Comparison of ENCODE assay signal across 8 mouse cellular contexts in the genomic region with DNA sequence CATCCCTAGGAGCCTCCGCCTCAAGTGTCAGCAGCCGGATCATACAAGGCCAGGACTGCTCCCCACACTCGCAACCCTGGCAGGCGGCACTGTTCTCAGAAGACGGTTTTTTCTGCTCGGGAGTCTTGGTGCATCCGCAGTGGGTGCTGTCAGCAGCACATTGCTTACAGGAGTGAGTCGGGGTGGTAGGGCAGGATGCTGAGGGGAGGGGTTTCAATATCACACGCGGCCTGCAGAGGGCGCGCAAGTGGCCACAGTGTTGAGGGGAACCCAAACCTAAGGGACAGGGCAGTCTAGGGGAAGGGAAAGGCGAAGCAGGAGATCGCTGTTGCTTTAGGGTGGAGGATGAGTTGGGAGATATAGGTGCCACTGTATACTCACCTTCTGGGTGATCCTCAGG. TPM values are rescaled to one million over a fixed set of nuclear protein-coding genes. Genes with fewer than 3 reads are reported as not detected.
DNase-seq lines count a peak whose midpoint lies in the region; ATAC-seq and TF ChIP-seq lines count a peak whose summit lies in the region.

No protein-coding gene starts in this region.

- TF ChIP-seq EP300 in heart, adult 2 months (IDR thresholded peaks at IDR 0.05; ENCODE audit: insufficient read depth, low read depth, low read length) = no peak

- no peaks in the 10 kb centered on the region for H3K79me2 ChIP-seq in C2C12 (ENCODE audit: control insufficient read depth, insufficient read depth)
- H3K79me2 ChIP-seq in heart, adult 2 months (replicated peaks; ENCODE audit: control insufficient read depth, insufficient read depth, low read length) = no peaks in the 10 kb centered on the region
- no peaks in the 10 kb centered on the region for H3K79me2 ChIP-seq in liver, adult 2 months (ENCODE audit: control insufficient read depth, insufficient read depth, low read length)

- intact Hi-C loops in heart, adult 2 months (cut with DNase I) = no loop called here

- no peak overlapping the region for H3K27ac ChIP-seq in embryonic facial prominence, embryonic 10.5 days (replicated peaks)
- no peak overlapping the region for H3K27ac ChIP-seq in heart, adult 2 months
- H3K27ac ChIP-seq in liver, adult 2 months (replicated peaks; ENCODE audit: insufficient read depth, low read depth, low read length) = no peak overlapping the region
- H3K27ac ChIP-seq in neural tube, embryonic 11.5 days (ENCODE audit: low read depth, low read length) = no peak overlapping the region

- in situ Hi-C loops in Patski (cut with MboI; ENCODE audit: low pct_unique_long_range_greater_than_20kb) = loop anchor here (25.0 kb wide), 1 partner anchor 454 kb away; no protein-coding TSS in a partner anchor

- POLR2A ChIA-PET in Patski (lab: Charles Lee) = no interaction called here

- no peak for ATAC-seq in Patski
- no peak for ATAC-seq in neural tube, embryonic 11.5 days (ENCODE audit: insufficient read depth, low FRiP score, low TSS enrichment)

- peak overlapping the region; percentile 17; the same call in 1 of the 2 replicates for H3K4me2 ChIP-seq in neural tube, embryonic 11.5 days (ENCODE audit: low read depth)

- H3K4me3 ChIP-seq in C2C12 (ENCODE audit: insufficient read depth, poor library complexity, severe bottlenecking) = no peak overlapping the region
- peak overlapping the region; percentile 33; the same call in 1 of the 2 replicates for H3K4me3 ChIP-seq in embryonic facial prominence, embryonic 10.5 days
- H3K4me3 ChIP-seq in heart, adult 2 months = no peak overlapping the region
- no peak overlapping the region for H3K4me3 ChIP-seq in liver, adult 2 months (ENCODE audit: insufficient read depth, low read depth, low read length)
- H3K4me3 ChIP-seq in neural tube, embryonic 11.5 days (ENCODE audit: low read depth, low read length) = no peak overlapping the region

- no peak for TF ChIP-seq POLR2A in heart, adult 2 months (IDR thresholded peaks at IDR 0.05; ENCODE audit: insufficient read depth, low read depth, low read length)
- TF ChIP-seq POLR2A in liver, adult 2 months (IDR thresholded peaks at IDR 0.05; ENCODE audit: extremely low read depth, insufficient read depth, low read length) = no peak

- TF ChIP-seq CTCF in C2C12 (IDR thresholded peaks at IDR 0.05; ENCODE audit: control insufficient read depth, insufficient read depth, insufficient read length) (peak; percentile 38), Patski (IDR thresholded peaks at IDR 0.05) (peak; percentile 54)
- TF ChIP-seq CTCF in heart, adult 2 months (IDR thresholded peaks at IDR 0.05) = peak; percentile 74
- TF ChIP-seq CTCF in liver, adult 2 months (IDR thresholded peaks at IDR 0.05; ENCODE audit: low read depth, low read length) = peak; percentile 76

- 8% methylated on average over 14 of the region's 14 CpGs for WGBS in embryonic facial prominence, embryonic 10.5 days
- WGBS in heart, adult 2 months = 11% methylated on average over 14 of the region's 14 CpGs
- WGBS in liver, adult 2 months = 14% methylated on average over 14 of the region's 14 CpGs
- 12% methylated on average over 14 of the region's 14 CpGs for WGBS in neural tube, embryonic 11.5 days

- no peaks in the 10 kb centered on the region for H3K9me3 ChIP-seq in embryonic facial prominence, embryonic 10.5 days
- no peaks in the 10 kb centered on the region for H3K9me3 ChIP-seq in neural tube, embryonic 11.5 days (ENCODE audit: control insufficient read depth, low read length)

- H3ac ChIP-seq in C2C12 (ENCODE audit: control insufficient read depth, insufficient read length, low read depth) = no peak overlapping the region

- CTCF ChIA-PET in Patski (lab: Charles Lee) = interaction anchor here (1.2 kb wide), 1 partner anchor 11 kb away, joined by 3 read pairs; no protein-coding TSS in a partner anchor

- no peak for DNase-seq in Patski (ENCODE audit: low read depth, low spot score)
- peak; percentile 71 for DNase-seq in embryonic facial prominence, embryonic 10.5 days (ENCODE audit: low spot score)
- DNase-seq in heart, adult 2 months = peak; percentile 24 to 60
- DNase-seq in kidney, adult 9 months = peak; percentile 21
- DNase-seq in liver, adult 2 months (ENCODE audit: extremely low read depth, low read depth, low spot score) = no peak
- DNase-seq in neural tube, embryonic 11.5 days (ENCODE audit: low spot score) = peak; percentile 73
- no peak for DNase-seq in yolk sac, embryonic 10.5 days (ENCODE audit: low spot score)

- no peaks in the 10 kb centered on the region for H3K36me3 ChIP-seq in C2C12 (ENCODE audit: control insufficient read depth, insufficient read depth)
- no peaks in the 10 kb centered on the region for H3K36me3 ChIP-seq in embryonic facial prominence, embryonic 10.5 days (replicated peaks)
- H3K36me3 ChIP-seq in heart, adult 2 months (ENCODE audit: control insufficient read depth, insufficient read depth, low read length) = no peaks in the 10 kb centered on the region
- no peaks in the 10 kb centered on the region for H3K36me3 ChIP-seq in liver, adult 2 months (ENCODE audit: control insufficient read depth, insufficient read depth, low read length)
- no peaks in the 10 kb centered on the region for H3K36me3 ChIP-seq in neural tube, embryonic 11.5 days (ENCODE audit: control insufficient read depth, insufficient read depth, low read length)

- H3K9ac ChIP-seq in heart, adult 2 months (ENCODE audit: low read depth, low read length) = no peak overlapping the region
- H3K9ac ChIP-seq in liver, adult 2 months (ENCODE audit: low read depth, low read length) = no peak overlapping the region
- no peak overlapping the region for H3K9ac ChIP-seq in neural tube, embryonic 11.5 days (ENCODE audit: low read length)

- H3K27me3 ChIP-seq in C2C12 (ENCODE audit: control insufficient read depth, insufficient read depth, insufficient read length) (peaks cover 11% of the 10 kb centered on the region), Patski (no peaks in the 10 kb centered on the region)
- H3K27me3 ChIP-seq in embryonic facial prominence, embryonic 10.5 days (replicated peaks; ENCODE audit: low read depth, poor library complexity, severe bottlenecking) = peaks cover 18% of the 10 kb centered on the region
- no peaks in the 10 kb centered on the region for H3K27me3 ChIP-seq in heart, adult 2 months (ENCODE audit: control insufficient read depth, insufficient read depth, low read length)
- H3K27me3 ChIP-seq in liver, adult 2 months (ENCODE audit: control insufficient read depth, insufficient read depth, low read length) = no peaks in the 10 kb centered on the region
- H3K27me3 ChIP-seq in neural tube, embryonic 11.5 days (ENCODE audit: control insufficient read depth, insufficient read depth, low read length) = no peaks in the 10 kb centered on the region

- H3K79me3 ChIP-seq in C2C12 (ENCODE audit: low read depth) = no peaks in the 10 kb centered on the region

- H3K4me1 ChIP-seq in embryonic facial prominence, embryonic 10.5 days = peaks cover 20% of the 10 kb centered on the region
- no peaks in the 10 kb centered on the region for H3K4me1 ChIP-seq in heart, adult 2 months (ENCODE audit: control insufficient read depth, insufficient read depth, low read length)
- H3K4me1 ChIP-seq in liver, adult 2 months (ENCODE audit: control insufficient read depth, insufficient read depth, low read length) = no peaks in the 10 kb centered on the region
- H3K4me1 ChIP-seq in neural tube, embryonic 11.5 days (ENCODE audit: control insufficient read depth, insufficient read depth, low read length) = no peaks in the 10 kb centered on the region

TF ChIP-seq in C2C12, 6 proteins besides CTCF, POLR2A, EP300 and RAD21:
- TF ChIP-seq MYOD1 (IDR thresholded peaks at IDR 0.05; ENCODE audit: control insufficient read depth, insufficient read length, low read depth) (no peak), MAX (IDR thresholded peaks at IDR 0.05) (no peak), FOSL1 (IDR thresholded peaks at IDR 0.05; ENCODE audit: insufficient read depth, low read length, poor library complexity, severe bottlenecking) (no peak), USF1 (IDR thresholded peaks at IDR 0.05; ENCODE audit: low read depth) (no peak), CEBPB (IDR thresholded peaks at IDR 0.05; ENCODE audit: low read depth) (no peak), MYOG (IDR thresholded peaks at IDR 0.05; ENCODE audit: control insufficient read depth, extremely low read depth, insufficient read length) (no peak)

RNA-seq across cellular contexts. Expression of gene Klk4, which starts 2.6 kb away (rescaled TPM):
- polyA plus RNA-seq in C2C12 (2012; fragmentation: generic; extraction: Trizol) (not detected), Patski (2021) (not detected)
- not detected in 2 replicates for polyA plus RNA-seq in embryonic facial prominence, embryonic 10.5 days (2016; fragmentation: Nextera tagmentation; extraction: Ambion mirVana)
- not detected for total RNA-seq in heart, adult 2 months (2021)
- polyA plus RNA-seq in heart, adult 2 months (2012; rRNA removed) = not detected in 2 replicates
- not detected in 2 replicates for total RNA-seq in liver, adult 2 months (2014; rRNA removed)
- not detected in 2 replicates for polyA plus RNA-seq in liver, adult 2 months (2012; rRNA removed)
- not detected in 2 replicates for polyA plus RNA-seq in neural tube, embryonic 11.5 days (2014; fragmentation: Nextera tagmentation; extraction: Ambion mirVana)

RNA-seq across cellular contexts. Expression of gene Klk5, which starts 41.8 kb away (rescaled TPM):
- polyA plus RNA-seq in C2C12 (2012; fragmentation: generic; extraction: Trizol) (not detected), Patski (2021) (not detected)
- not detected in 2 replicates for polyA plus RNA-seq in embryonic facial prominence, embryonic 10.5 days (2016; fragmentation: Nextera tagmentation; extraction: Ambion mirVana)
- total RNA-seq in heart, adult 2 months (2021) = not detected
- polyA plus RNA-seq in heart, adult 2 months (2012; rRNA removed) = not detected in 2 replicates
- not detected in 2 replicates for total RNA-seq in liver, adult 2 months (2014; rRNA removed)
- polyA plus RNA-seq in liver, adult 2 months (2012; rRNA removed) = not detected in 2 replicates
- polyA plus RNA-seq in neural tube, embryonic 11.5 days (2014; fragmentation: Nextera tagmentation; extraction: Ambion mirVana) = not detected in 2 replicates

RNA-seq across cellular contexts. Expression of gene Klk15, which starts 50.0 kb away (rescaled TPM):
- polyA plus RNA-seq in C2C12 (2012; fragmentation: generic; extraction: Trizol) = not detected
- polyA plus RNA-seq in Patski (2021) = not detected
- polyA plus RNA-seq in embryonic facial prominence, embryonic 10.5 days (2016; fragmentation: Nextera tagmentation; extraction: Ambion mirVana) = not detected in 2 replicates
- total RNA-seq in heart, adult 2 months (2021) = not detected
- polyA plus RNA-seq in heart, adult 2 months (2012; rRNA removed) = not detected in 2 replicates
- not detected in 2 replicates for total RNA-seq in liver, adult 2 months (2014; rRNA removed)
- polyA plus RNA-seq in liver, adult 2 months (2012; rRNA removed) = not detected in 2 replicates
- not detected in 2 replicates for polyA plus RNA-seq in neural tube, embryonic 11.5 days (2014; fragmentation: Nextera tagmentation; extraction: Ambion mirVana)

RNA-seq across cellular contexts. Expression of gene Klk6, which starts 59.2 kb away (rescaled TPM):
- polyA plus RNA-seq in C2C12 (2012; fragmentation: generic; extraction: Trizol) = 1.1 TPM
- polyA plus RNA-seq in Patski (2021) = not detected
- polyA plus RNA-seq in embryonic facial prominence, embryonic 10.5 days (2016; fragmentation: Nextera tagmentation; extraction: Ambion mirVana) = not detected in 2 replicates
- not detected for total RNA-seq in heart, adult 2 months (2021)
- not detected in 2 replicates for polyA plus RNA-seq in heart, adult 2 months (2012; rRNA removed)
- total RNA-seq in liver, adult 2 months (2014; rRNA removed) = not detected in 2 replicates
- polyA plus RNA-seq in liver, adult 2 months (2012; rRNA removed) = not detected in 2 replicates
- not detected in 2 replicates for polyA plus RNA-seq in neural tube, embryonic 11.5 days (2014; fragmentation: Nextera tagmentation; extraction: Ambion mirVana)

Comparison
In these comparisons a context has a peak if more than half of its experiments do, and no peak if none do; other contexts are left out.
1. DNase-seq: peak in embryonic facial prominence, embryonic 10.5 days (single experiment), heart, adult 2 months (2 of 2), kidney, adult 9 months (single experiment) and neural tube, embryonic 11.5 days (single experiment); none in Patski (single experiment), liver, adult 2 months (single experiment) and yolk sac, embryonic 10.5 days (single experiment).
2. Peak in every context shown above with its lines, with median percentiles within 50 percentile points of each other: CTCF ChIP-seq.